Mouse (Mus musculus) midbrain, embryonic 15.5 days (tissue): ENCODE measurements around the gene Dlg2. TPM values are rescaled to one million over a fixed set of nuclear protein-coding genes. Genes with fewer than 3 reads are reported as not detected.

Experiments
- ATAC-seq: fragments of 200-750 bp; cut with Nextera tagmentation; replicated peaks from 2 replicates; pipeline ENCODE4 v1.8.0; 2017; ENCODE audit warnings: moderate TSS enrichment
- H3K27ac ChIP-seq: fragments of 300-500 bp; sonication (generic); 2 replicates; pipeline ENCODE4 v1.5.1; 2015; ENCODE audit warnings: mild to moderate bottlenecking, inconsistent platforms
- H3K27me3 ChIP-seq: fragments of 300-500 bp; sonication (generic); replicated peaks from 2 replicates; pipeline ENCODE4 v1.6.1; 2015; ENCODE audit warnings: inconsistent platforms
- H3K36me3 ChIP-seq: fragments of 300-500 bp; sonication (generic); replicated peaks from 2 replicates; pipeline ENCODE4 v1.6.1; 2015; ENCODE audit warnings: inconsistent platforms
- H3K4me1 ChIP-seq: fragments of 300-500 bp; sonication (generic); 2 replicates; pipeline ENCODE4 v1.6.1; 2015; ENCODE audit warnings: inconsistent platforms
- H3K4me2 ChIP-seq: fragments of 300-500 bp; sonication (generic); 2 replicates; pipeline ENCODE4 v1.6.1; 2015; ENCODE audit warnings: inconsistent platforms, mild to moderate bottlenecking, moderate library complexity
- H3K4me3 ChIP-seq: fragments of 300-500 bp; sonication (generic); 2 replicates; pipeline ENCODE4 v1.5.1; 2015; ENCODE audit warnings: mild to moderate bottlenecking, inconsistent platforms
- H3K9ac ChIP-seq: fragments of 300-500 bp; sonication (generic); 2 replicates; pipeline ENCODE4 v1.6.1; 2015; ENCODE audit warnings: mild to moderate bottlenecking, inconsistent platforms
- H3K9me3 ChIP-seq: fragments of 300-500 bp; sonication (generic); 2 replicates; pipeline ENCODE4 v1.6.1; 2016; ENCODE audit warnings: inconsistent platforms
- WGBS: fragments of 180-500 bp; shearing (Covaris S2); methylation state at CpG from one replicate; pipeline ENCODE4 v1.1.7; 2015; ENCODE audit warnings: mixed read lengths; 5-methylcytosine and 5-hydroxymethylcytosine counted together
- polyA plus RNA-seq: library from polyadenylated mRNA; unstranded; fragments of >200 nt; fragmentation: Nextera tagmentation; extraction: Ambion mirVana; gene quantifications from 2 replicates; pipeline ENCODE4 v1.2.1, GENCODE M21; 2015

Dlg2 gene
- polyA plus RNA-seq, 1 experiment from 2014 or later, result 28.8 TPM

DNA sequence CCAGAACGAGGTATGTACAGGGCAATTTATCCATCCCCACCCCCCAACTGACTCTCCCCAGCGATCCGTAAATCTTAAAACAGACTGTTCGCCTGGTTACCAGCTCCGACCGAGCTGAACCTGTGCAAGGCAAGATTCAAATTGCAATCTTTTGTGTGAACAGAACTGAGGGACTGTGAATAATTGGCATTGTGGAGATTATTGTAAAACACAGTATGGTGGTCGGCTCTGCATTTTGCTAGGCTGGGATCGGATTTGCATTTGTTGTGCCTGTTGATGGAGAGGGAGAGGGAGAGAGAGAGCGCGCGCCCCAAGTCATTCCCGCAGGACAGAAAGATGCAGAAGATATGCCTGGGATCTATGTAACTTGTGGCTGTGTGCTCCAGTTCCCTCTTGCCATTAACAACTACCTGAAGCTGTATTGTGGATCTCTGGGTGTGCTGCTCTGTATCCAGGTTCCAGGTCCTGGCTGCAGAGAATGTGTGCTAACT, 1759.1 kb downstream of the Dlg2 start:
- H3K4me3 ChIP-seq, result peak overlapping the region; percentile 52
- H3K4me2 ChIP-seq, result peak overlapping the region; percentile 56
- H3K4me1 ChIP-seq, result peaks cover 19% of the 10 kb centered on the region
- no peaks in the 10 kb centered on the region for H3K9me3 ChIP-seq
- no peaks in the 10 kb centered on the region for H3K36me3 ChIP-seq
- ATAC-seq, result peak; percentile 73
- H3K9ac ChIP-seq, result peak overlapping the region; percentile 56
- 7% methylated on average over 12 of the region's 12 CpGs for WGBS
- H3K27ac ChIP-seq, result peak overlapping the region; percentile 74
- H3K27me3 ChIP-seq, result no peaks in the 10 kb centered on the region

GRCm38 (mm10) chr7:92240908-92241307, 1764.4 kb downstream of the Dlg2 start:
- Histone ChIP-seq H3K27me3 (no peaks in the 10 kb centered on the region), H3K36me3 (no peaks in the 10 kb centered on the region), H3K4me2 (no peak overlapping the region), H3K9me3 (no peaks in the 10 kb centered on the region), H3K9ac (no peak overlapping the region), H3K4me1 (peaks cover 16% of the 10 kb centered on the region), H3K27ac (no peak overlapping the region), H3K4me3 (no peak overlapping the region)
- 86% methylated on average over 2 of the region's 2 CpGs for WGBS
- no peak for ATAC-seq

- 90% methylated on average over 3 of the region's 3 CpGs for WGBS
- Histone ChIP-seq H3K4me3 (no peak overlapping the region), H3K4me2 (no peak overlapping the region), H3K27me3 (no peaks in the 10 kb centered on the region), H3K9ac (no peak overlapping the region), H3K27ac (no peak overlapping the region), H3K36me3 (no peaks in the 10 kb centered on the region), H3K9me3 (no peaks in the 10 kb centered on the region), H3K4me1 (no peaks in the 10 kb centered on the region)
- no peak for ATAC-seq
Measured at GRCm38 (mm10) chr7:92247594-92247993, 1771.1 kb downstream of the Dlg2 start.

- Histone ChIP-seq H3K9me3 (no peaks in the 10 kb centered on the region), H3K4me1 (no peaks in the 10 kb centered on the region), H3K4me2 (no peak overlapping the region), H3K9ac (no peak overlapping the region), H3K4me3 (no peak overlapping the region), H3K27ac (no peak overlapping the region), H3K27me3 (no peaks in the 10 kb centered on the region), H3K36me3 (no peaks in the 10 kb centered on the region)
- ATAC-seq, result no peak
- 78% methylated on average over 5 of the region's 5 CpGs for WGBS
Measured at GRCm38 (mm10) chr7:92248619-92249018, 1772.1 kb downstream of the Dlg2 start.

DNA sequence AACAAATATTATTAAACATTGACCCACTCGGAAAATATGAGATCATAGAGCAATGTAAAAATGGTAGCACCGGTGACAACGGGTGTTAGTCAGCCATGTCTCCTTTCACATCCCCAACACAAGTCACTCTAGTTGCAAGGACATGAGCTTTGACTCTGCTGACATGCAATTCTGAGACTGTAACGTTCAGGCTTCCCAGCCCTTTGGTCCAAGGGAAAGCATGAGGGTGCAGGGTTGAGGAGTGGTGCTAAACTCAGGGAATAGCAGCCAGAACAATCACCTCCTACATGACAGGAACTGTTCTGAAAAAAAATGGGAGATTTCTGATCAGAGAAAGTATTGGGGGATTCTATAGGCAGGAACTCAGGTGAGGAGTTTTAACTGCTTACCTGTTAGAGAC, 1781.7 kb downstream of the Dlg2 start:
- 88% methylated on average over 4 of the region's 4 CpGs for WGBS
- no peak for ATAC-seq

DNA sequence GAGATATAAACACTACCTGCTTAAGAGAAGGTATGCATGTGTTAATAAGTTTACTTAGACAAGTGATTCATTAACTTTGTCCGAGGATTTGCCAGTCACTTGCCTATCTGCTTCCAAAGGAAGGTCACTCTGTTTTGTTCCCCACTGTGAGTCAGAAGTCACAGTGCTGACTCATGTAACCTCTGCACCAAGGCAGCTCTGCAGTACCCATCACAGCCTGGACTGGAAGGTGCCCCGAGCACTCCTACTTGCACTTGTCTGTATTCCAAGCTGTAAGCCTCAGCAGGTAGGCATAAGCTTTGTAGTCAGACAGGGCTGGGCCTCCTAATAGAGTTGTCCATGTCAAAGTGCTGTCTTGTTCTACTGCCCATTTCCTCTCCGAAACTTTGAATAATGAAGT, 1782.2 kb downstream of the Dlg2 start:
- H3K27me3 ChIP-seq, result no peaks in the 10 kb centered on the region
- H3K4me1 ChIP-seq, result no peaks in the 10 kb centered on the region
- no peak overlapping the region for H3K4me2 ChIP-seq
- 70% methylated on average over 3 of the region's 3 CpGs for WGBS
- no peak overlapping the region for H3K9ac ChIP-seq
- H3K4me3 ChIP-seq, result no peak overlapping the region
- no peak overlapping the region for H3K27ac ChIP-seq
- no peaks in the 10 kb centered on the region for H3K36me3 ChIP-seq
- no peak for ATAC-seq
- H3K9me3 ChIP-seq, result no peaks in the 10 kb centered on the region

More for the DNA sequence above, 1781.7 kb downstream of the Dlg2 start:
- Histone ChIP-seq H3K36me3 (no peaks in the 10 kb centered on the region), H3K9me3 (no peaks in the 10 kb centered on the region), H3K27ac (no peak overlapping the region), H3K4me3 (no peak overlapping the region), H3K9ac (no peak overlapping the region), H3K4me1 (no peaks in the 10 kb centered on the region), H3K4me2 (no peak overlapping the region), H3K27me3 (no peaks in the 10 kb centered on the region)

GRCm38 (mm10) chr7:92264325-92264724, 1787.9 kb downstream of the Dlg2 start:
- Histone ChIP-seq H3K27ac (peak overlapping the region; percentile 11; the same call in 1 of the 2 replicates), H3K27me3 (no peaks in the 10 kb centered on the region), H3K4me2 (no peak overlapping the region), H3K9me3 (no peaks in the 10 kb centered on the region), H3K36me3 (no peaks in the 10 kb centered on the region), H3K9ac (no peak overlapping the region), H3K4me3 (no peak overlapping the region), H3K4me1 (no peaks in the 10 kb centered on the region)
- peak; percentile 81; the same call in 1 of the 2 replicates for ATAC-seq
- WGBS, result 58% methylated on average over 3 of the region's 3 CpGs

- Histone ChIP-seq H3K27ac (no peak overlapping the region), H3K9ac (no peak overlapping the region)
- peak; percentile 54; the same call in 1 of the 2 replicates for ATAC-seq
Measured at GRCm38 (mm10) chr7:92264964-92265363, 1788.5 kb downstream of the Dlg2 start.

GRCm38 (mm10) chr7:92275353-92275752, 1798.9 kb downstream of the Dlg2 start:
- Histone ChIP-seq H3K4me2 (no peak overlapping the region), H3K9ac (no peak overlapping the region), H3K4me3 (no peak overlapping the region)

More at GRCm38 (mm10) chr7:92264964-92265363, 1788.5 kb downstream of the Dlg2 start:
- H3K9me3 ChIP-seq, result no peaks in the 10 kb centered on the region
- H3K4me1 ChIP-seq, result no peaks in the 10 kb centered on the region
- H3K27me3 ChIP-seq, result no peaks in the 10 kb centered on the region
- H3K36me3 ChIP-seq, result no peaks in the 10 kb centered on the region
- no peak overlapping the region for H3K4me3 ChIP-seq
- no peak overlapping the region for H3K4me2 ChIP-seq

GRCm38 (mm10) chr7:92277629-92278028, 1801.2 kb downstream of the Dlg2 start:
- WGBS, result 57% methylated on average over 4 of the region's 4 CpGs
- ATAC-seq, result no peak
- no peak overlapping the region for H3K27ac ChIP-seq

More at GRCm38 (mm10) chr7:92275353-92275752, 1798.9 kb downstream of the Dlg2 start:
- Histone ChIP-seq H3K36me3 (no peaks in the 10 kb centered on the region), H3K9me3 (no peaks in the 10 kb centered on the region), H3K4me1 (no peaks in the 10 kb centered on the region; the same call in 1 of the 2 replicates), H3K27ac (no peak overlapping the region), H3K27me3 (no peaks in the 10 kb centered on the region)
- 83% methylated on average over 4 of the region's 4 CpGs for WGBS
- 0 out of 2 replicates have a peak, but pooled peaks have one; percentile 50 for ATAC-seq

GRCm38 (mm10) chr7:92280925-92281324, 1804.5 kb downstream of the Dlg2 start:
- Histone ChIP-seq H3K27ac (no peak overlapping the region), H3K4me3 (no peak overlapping the region), H3K4me2 (no peak overlapping the region), H3K9me3 (no peaks in the 10 kb centered on the region), H3K36me3 (no peaks in the 10 kb centered on the region), H3K27me3 (no peaks in the 10 kb centered on the region), H3K9ac (no peak overlapping the region), H3K4me1 (no peaks in the 10 kb centered on the region)
- no peak for ATAC-seq
- 32% methylated on average over 7 of the region's 7 CpGs for WGBS

More at GRCm38 (mm10) chr7:92277629-92278028, 1801.2 kb downstream of the Dlg2 start:
- no peaks in the 10 kb centered on the region for H3K36me3 ChIP-seq
- H3K9me3 ChIP-seq, result no peaks in the 10 kb centered on the region
- no peaks in the 10 kb centered on the region; the same call in 1 of the 2 replicates for H3K4me1 ChIP-seq
- H3K9ac ChIP-seq, result no peak overlapping the region
- H3K4me3 ChIP-seq, result no peak overlapping the region
- H3K4me2 ChIP-seq, result no peak overlapping the region
- no peaks in the 10 kb centered on the region for H3K27me3 ChIP-seq

DNA sequence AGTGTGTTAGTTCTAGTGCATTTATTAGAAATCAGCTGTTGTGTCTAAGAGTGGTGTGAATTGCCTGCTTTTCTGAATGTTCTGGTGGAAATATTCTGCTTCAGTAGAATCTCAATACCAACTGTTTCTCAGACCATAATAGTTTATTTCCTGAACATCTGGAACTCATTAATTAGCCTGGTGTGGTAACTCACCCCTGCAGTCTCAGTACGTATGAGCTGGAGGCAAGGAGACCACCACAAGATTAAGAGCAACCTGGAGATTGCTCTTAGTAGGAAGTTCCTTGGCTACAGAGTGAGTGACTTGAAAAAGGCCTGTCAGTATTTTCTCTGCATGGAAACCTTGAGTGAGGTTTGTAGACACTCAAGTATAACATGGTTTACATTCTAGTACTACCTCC, 1810.6 kb downstream of the Dlg2 start:
- no peaks in the 10 kb centered on the region for H3K27me3 ChIP-seq
- no peaks in the 10 kb centered on the region for H3K9me3 ChIP-seq
- H3K9ac ChIP-seq, result no peak overlapping the region
- no peaks in the 10 kb centered on the region for H3K4me1 ChIP-seq
- no peak overlapping the region for H3K4me3 ChIP-seq
- no peak for ATAC-seq
- WGBS, result 61% methylated on average over 1 of the region's 1 CpGs
- H3K27ac ChIP-seq, result no peak overlapping the region
- H3K4me2 ChIP-seq, result no peak overlapping the region
- no peaks in the 10 kb centered on the region for H3K36me3 ChIP-seq

DNA sequence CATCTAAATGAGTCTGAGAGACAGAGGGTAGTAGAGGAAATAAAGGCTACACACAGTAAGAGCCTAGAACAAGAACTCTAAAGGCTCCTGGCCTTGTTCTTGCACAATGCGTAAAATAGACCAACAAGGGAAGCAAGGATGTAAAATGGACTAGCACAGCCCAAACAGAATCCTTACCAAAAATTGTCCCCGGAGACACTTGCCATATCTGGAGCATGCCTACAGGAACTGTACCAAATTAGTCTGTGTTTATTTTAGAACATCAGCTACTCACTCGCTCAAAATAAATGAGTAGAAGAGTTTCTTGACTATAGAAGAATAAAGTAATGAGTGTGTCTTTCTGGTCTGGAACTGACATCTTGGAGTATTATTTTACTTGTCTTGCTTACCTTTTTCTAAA, 1812.3 kb downstream of the Dlg2 start:
- Histone ChIP-seq H3K27ac (no peak overlapping the region), H3K9me3 (no peaks in the 10 kb centered on the region), H3K9ac (no peak overlapping the region), H3K4me3 (no peak overlapping the region), H3K27me3 (no peaks in the 10 kb centered on the region), H3K36me3 (no peaks in the 10 kb centered on the region), H3K4me2 (no peak overlapping the region), H3K4me1 (no peaks in the 10 kb centered on the region)
- no peak for ATAC-seq
- WGBS, result 90% methylated on average over 3 of the region's 3 CpGs
